Mouse (Mus musculus): Measurements from ENCODE around the gene Stk4. TPM values are rescaled to one million over a fixed set of nuclear protein-coding genes. Genes with fewer than 3 reads are reported as not detected.

The Stk4 gene
- polyA plus RNA-seq, 1 experiment: 10.8 TPM

DNA sequence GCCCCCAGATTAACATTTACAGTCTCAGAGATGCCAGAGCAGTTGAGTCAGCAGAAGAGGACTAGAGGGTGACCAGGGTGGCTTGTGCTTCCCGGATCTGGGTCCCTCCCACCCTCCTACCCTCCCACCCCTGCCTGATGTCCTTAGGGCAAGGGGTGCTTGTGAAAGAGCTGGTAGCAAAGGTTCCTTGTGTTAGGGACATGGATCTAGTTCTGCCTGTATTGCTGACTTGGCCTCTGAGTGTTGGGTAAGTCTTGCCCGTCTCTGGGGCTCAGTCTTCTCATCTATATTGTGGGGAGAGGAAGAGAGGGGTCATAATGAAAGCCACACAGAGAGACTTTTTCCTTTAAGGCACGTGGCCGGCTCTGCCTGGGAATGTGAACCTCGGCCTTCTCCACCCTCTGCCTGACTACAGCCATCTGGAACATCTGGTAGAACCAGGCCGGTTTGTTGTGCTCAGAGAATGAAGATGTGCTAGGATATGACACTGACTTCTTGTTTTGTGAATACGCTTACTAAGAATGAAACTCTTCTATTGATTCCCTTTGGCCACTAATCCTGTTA, 112.7 kb downstream of the Stk4 start, which contains the start of gene Wfdc5:
TSS of gene Wfdc5 (minus strand) at position 51 of the 564 bp plus-strand sequence.
- Histone ChIP-seq H3K27ac (ENCODE audit: insufficient read depth, low read depth, low read length) (no peak within 1 kb of the TSS), H3K27me3 (ENCODE audit: control insufficient read depth, insufficient read depth, low read length) (no peaks in the 10 kb centered on the region), H3K4me3 (ENCODE audit: low read depth, low read length) (no peak within 1 kb of the TSS), H3K36me3 (ENCODE audit: control insufficient read depth, insufficient read depth, low read length) (no peaks in the 10 kb centered on the region), H3K4me1 (ENCODE audit: control insufficient read depth, insufficient read depth, insufficient read length, low read length) (no peaks in the 10 kb centered on the region)
- no peak for TF ChIP-seq CTCF (IDR thresholded peaks at IDR 0.05; ENCODE audit: extremely low read depth, insufficient read length, insufficient replicate concordance, low read depth, low read length)
- TF ChIP-seq POLR2A (IDR thresholded peaks at IDR 0.05; ENCODE audit: low read depth, low read length): no peak
- 56% methylated on average over 7 of the region's 7 CpGs for WGBS

DNA sequence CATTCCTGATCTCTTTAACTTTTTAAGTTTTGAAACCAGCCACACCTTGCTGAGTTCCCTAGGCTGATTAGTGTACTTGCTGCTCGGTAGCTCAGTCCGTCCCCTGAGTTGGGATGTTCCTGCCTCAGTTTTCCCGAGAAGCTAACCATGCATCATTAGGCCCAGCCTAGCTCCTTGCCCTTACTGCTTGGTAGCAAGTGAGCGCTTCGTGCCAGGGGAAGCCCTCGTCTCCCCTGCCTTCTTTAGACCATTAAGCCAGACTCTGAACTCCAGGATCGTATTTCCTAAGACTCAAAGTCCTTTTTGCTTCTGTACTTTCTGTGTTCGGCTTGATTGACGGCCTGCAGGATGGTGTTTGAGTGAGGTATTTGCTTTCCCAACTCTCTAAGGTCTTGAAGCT, 113.2 kb downstream of the Stk4 start:
- 51% methylated on average over 9 of the region's 9 CpGs for WGBS
- TF ChIP-seq CTCF (IDR thresholded peaks at IDR 0.05; ENCODE audit: extremely low read depth, insufficient read length, insufficient replicate concordance, low read depth, low read length) (no peak), POLR2A (IDR thresholded peaks at IDR 0.05; ENCODE audit: low read depth, low read length) (no peak)
- Histone ChIP-seq H3K27ac (ENCODE audit: insufficient read depth, low read depth, low read length) (no peak overlapping the region), H3K36me3 (ENCODE audit: control insufficient read depth, insufficient read depth, low read length) (no peaks in the 10 kb centered on the region), H3K27me3 (ENCODE audit: control insufficient read depth, insufficient read depth, low read length) (no peaks in the 10 kb centered on the region), H3K4me1 (ENCODE audit: control insufficient read depth, insufficient read depth, insufficient read length, low read length) (no peaks in the 10 kb centered on the region), H3K4me3 (ENCODE audit: low read depth, low read length) (no peak overlapping the region)

DNA sequence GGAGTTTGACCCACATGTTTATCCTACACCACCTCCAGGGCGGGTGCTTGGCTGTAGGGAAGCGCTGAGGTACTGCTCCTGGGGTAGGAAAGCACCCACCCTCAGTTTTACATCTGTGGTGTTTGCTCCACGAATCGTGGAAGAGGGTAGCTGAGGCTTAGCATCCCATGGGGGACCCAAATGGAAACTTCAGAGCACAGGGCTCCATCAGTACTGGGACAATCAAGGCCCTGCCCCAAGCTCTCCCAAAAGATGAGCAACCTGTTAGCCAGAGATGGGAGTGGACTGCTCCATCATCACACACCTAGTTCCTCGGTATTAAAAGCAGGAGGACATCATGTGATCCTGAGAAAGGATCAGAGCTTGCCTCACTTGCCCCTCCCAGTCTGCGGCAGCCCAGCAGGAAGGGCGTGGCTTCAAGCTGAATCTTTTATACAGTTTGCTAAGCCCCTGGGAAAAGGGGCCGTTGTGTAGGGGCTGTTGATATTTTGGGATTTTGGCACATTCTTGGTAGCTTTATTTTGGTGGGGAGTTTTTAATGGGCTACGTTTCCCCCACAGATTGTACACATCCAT, 114.1 kb downstream of the Stk4 start:
- Histone ChIP-seq H3K27ac (ENCODE audit: insufficient read depth, low read depth, low read length) (no peak overlapping the region), H3K36me3 (ENCODE audit: control insufficient read depth, insufficient read depth, low read length) (no peaks in the 10 kb centered on the region), H3K4me3 (ENCODE audit: low read depth, low read length) (no peak overlapping the region), H3K4me1 (ENCODE audit: control insufficient read depth, insufficient read depth, insufficient read length, low read length) (no peaks in the 10 kb centered on the region), H3K27me3 (ENCODE audit: control insufficient read depth, insufficient read depth, low read length) (no peaks in the 10 kb centered on the region)
- WGBS: 41% methylated on average over 9 of the region's 9 CpGs
- TF ChIP-seq CTCF (IDR thresholded peaks at IDR 0.05; ENCODE audit: extremely low read depth, insufficient read length, insufficient replicate concordance, low read depth, low read length): no peak
- TF ChIP-seq POLR2A (IDR thresholded peaks at IDR 0.05; ENCODE audit: low read depth, low read length): no peak

DNA sequence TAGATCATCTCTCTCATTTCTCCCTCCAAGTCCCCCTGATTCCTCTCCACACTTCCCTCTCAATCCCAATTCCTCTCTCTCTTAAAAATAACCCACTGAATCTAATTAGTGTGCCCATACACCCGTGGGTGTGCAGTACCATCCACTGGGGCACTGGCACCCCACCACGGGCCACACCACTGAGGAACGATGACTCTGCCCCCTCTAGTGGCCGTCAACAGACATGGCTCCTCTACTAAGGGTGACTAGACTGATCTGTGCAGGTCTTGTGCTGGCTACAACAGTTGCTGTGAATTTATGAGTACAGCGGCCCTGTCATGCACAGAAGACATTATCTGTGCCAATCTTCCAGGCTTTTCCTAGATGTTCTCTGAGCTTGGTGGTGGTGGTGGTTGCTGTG, 118.6 kb downstream of the Stk4 start:
- 27% methylated on average over 5 of the region's 5 CpGs for WGBS
- H3K4me3 ChIP-seq (ENCODE audit: low read depth, low read length): no peak overlapping the region
- TF ChIP-seq POLR2A (IDR thresholded peaks at IDR 0.05; ENCODE audit: low read depth, low read length) (no peak), CTCF (IDR thresholded peaks at IDR 0.05; ENCODE audit: extremely low read depth, insufficient read length, insufficient replicate concordance, low read depth, low read length) (peak; percentile 66; the same call in 1 of the 2 replicates)
- no peaks in the 10 kb centered on the region for H3K36me3 ChIP-seq (ENCODE audit: control insufficient read depth, insufficient read depth, low read length)
- no peak overlapping the region for H3K27ac ChIP-seq (ENCODE audit: insufficient read depth, low read depth, low read length)
- H3K4me1 ChIP-seq (ENCODE audit: control insufficient read depth, insufficient read depth, insufficient read length, low read length): no peaks in the 10 kb centered on the region
- no peaks in the 10 kb centered on the region for H3K27me3 ChIP-seq (ENCODE audit: control insufficient read depth, insufficient read depth, low read length)

DNA sequence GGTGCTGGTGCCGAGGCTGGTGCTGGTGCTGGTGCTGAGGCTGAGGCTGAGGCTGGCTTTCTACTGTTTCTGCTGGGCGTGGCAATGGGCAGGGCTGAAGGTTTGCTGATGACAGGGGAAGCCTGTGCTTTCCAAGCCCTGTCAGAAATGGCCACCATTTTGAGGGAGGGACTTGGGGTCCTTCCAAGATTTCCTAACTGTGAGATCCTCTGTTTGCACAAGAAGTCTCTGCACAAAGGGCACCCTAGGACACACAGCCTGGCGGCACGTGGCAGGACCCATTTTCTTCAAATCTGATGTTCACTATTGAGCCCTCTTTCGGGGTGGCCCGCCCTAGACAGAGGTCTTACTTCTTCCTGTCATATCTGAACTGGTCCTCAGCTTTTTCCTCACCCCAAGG, 120.5 kb downstream of the Stk4 start, which contains the start of gene Wfdc12:
TSS of gene Wfdc12 (minus strand) at position 33 of the 400 bp plus-strand sequence.
- no peak for TF ChIP-seq CTCF (IDR thresholded peaks at IDR 0.05; ENCODE audit: extremely low read depth, insufficient read length, insufficient replicate concordance, low read depth, low read length)
- no peak for TF ChIP-seq POLR2A (IDR thresholded peaks at IDR 0.05; ENCODE audit: low read depth, low read length)
- no peak within 1 kb of the TSS for H3K27ac ChIP-seq (ENCODE audit: insufficient read depth, low read depth, low read length)
- H3K4me1 ChIP-seq (ENCODE audit: control insufficient read depth, insufficient read depth, insufficient read length, low read length): no peaks in the 10 kb centered on the region
- no peaks in the 10 kb centered on the region for H3K36me3 ChIP-seq (ENCODE audit: control insufficient read depth, insufficient read depth, low read length)
- H3K4me3 ChIP-seq (ENCODE audit: low read depth, low read length): no peak within 1 kb of the TSS
- no peaks in the 10 kb centered on the region for H3K27me3 ChIP-seq (ENCODE audit: control insufficient read depth, insufficient read depth, low read length)
- 59% methylated on average over 6 of the region's 6 CpGs for WGBS

DNA sequence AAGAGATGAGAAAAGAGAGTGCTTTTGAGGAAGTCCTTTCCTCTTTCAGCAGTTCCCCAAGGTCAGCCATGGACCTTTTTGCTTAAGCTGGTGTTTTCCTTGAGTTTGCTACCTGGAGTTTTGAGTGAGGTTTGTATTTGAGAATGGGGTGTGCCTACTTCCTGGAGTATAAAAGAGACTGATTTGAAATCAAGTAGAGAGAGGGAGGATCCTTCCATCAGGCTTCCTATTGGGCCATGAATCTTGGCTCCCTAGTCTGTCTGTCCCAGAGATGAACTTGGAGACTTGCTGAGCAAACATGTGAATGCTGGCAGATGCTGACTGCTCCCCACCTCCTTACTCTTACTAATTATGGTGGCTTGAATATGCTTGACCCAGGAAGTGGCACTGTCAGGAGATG, 122.2 kb downstream of the Stk4 start:
- no peak overlapping the region for H3K27ac ChIP-seq (ENCODE audit: insufficient read depth, low read depth, low read length)
- H3K4me3 ChIP-seq (ENCODE audit: low read depth, low read length): no peak overlapping the region
- TF ChIP-seq CTCF (IDR thresholded peaks at IDR 0.05; ENCODE audit: extremely low read depth, insufficient read length, insufficient replicate concordance, low read depth, low read length) (no peak), POLR2A (IDR thresholded peaks at IDR 0.05; ENCODE audit: low read depth, low read length) (no peak)
- no peaks in the 10 kb centered on the region for H3K36me3 ChIP-seq (ENCODE audit: control insufficient read depth, insufficient read depth, low read length)
- H3K4me1 ChIP-seq (ENCODE audit: control insufficient read depth, insufficient read depth, insufficient read length, low read length): no peaks in the 10 kb centered on the region
- no peaks in the 10 kb centered on the region for H3K27me3 ChIP-seq (ENCODE audit: control insufficient read depth, insufficient read depth, low read length)

DNA sequence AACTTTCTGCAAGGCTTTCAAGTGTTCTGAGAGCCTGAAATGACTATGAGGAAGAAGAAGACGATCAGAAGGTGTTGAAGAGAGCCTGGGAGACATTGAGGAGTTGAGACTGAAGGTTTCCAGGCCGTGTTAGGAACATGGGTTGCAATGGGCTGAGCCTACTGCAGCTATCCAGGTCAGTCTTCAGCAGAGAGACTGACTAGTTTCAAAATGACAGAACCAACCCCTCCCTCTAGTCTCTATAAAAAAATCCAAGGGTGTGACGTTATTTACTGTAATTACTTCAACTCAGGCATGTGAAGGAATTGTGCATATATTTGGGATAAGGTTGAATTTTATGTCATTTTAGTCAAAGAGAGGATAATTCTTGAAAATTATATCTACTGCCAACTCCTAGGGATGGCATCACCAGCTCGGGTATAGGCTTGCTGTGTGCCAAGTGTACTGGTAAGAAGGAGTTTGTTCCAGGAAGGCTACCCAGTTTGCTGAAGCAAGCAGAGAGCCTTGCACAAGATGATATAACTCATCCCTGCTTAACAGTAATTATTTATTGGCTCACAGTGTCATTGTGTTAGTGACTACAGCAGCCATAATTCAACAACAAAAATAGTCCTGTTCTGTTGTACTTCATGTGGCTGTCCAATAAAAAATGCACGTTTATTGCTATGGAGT, 125.0 kb downstream of the Stk4 start:
- Histone ChIP-seq H3K36me3 (ENCODE audit: control insufficient read depth, insufficient read depth, low read length) (no peaks in the 10 kb centered on the region), H3K27me3 (ENCODE audit: control insufficient read depth, insufficient read depth, low read length) (no peaks in the 10 kb centered on the region), H3K4me1 (ENCODE audit: control insufficient read depth, insufficient read depth, insufficient read length, low read length) (no peaks in the 10 kb centered on the region), H3K27ac (ENCODE audit: insufficient read depth, low read depth, low read length) (no peak overlapping the region), H3K4me3 (ENCODE audit: low read depth, low read length) (no peak overlapping the region)
- no peak for TF ChIP-seq POLR2A (IDR thresholded peaks at IDR 0.05; ENCODE audit: low read depth, low read length)
- no peak for TF ChIP-seq CTCF (IDR thresholded peaks at IDR 0.05; ENCODE audit: extremely low read depth, insufficient read length, insufficient replicate concordance, low read depth, low read length)
- WGBS: 64% methylated on average over 5 of the region's 5 CpGs
